10 mouse cellular contexts compared by ENCODE assay signal in the genomic region with DNA sequence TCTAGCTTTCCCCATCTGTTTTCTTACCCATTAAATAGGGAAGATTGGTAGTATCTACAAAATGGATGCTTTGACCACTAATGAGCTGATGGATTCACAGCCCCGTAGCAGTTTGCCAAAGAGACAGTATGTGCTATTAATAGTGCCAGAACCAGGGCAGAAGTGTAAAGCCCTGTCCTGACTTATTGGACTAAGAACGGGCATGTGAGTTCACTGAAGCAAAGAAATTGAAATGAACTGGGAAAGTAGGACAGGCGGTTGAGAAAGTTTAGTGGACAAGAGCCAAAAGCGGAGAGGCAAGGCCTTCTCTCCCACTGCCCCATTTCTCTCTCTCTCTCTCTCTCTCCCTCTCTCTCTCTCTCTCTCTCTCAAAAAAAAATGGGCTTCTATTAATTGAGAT. TPM values are rescaled to one million over a fixed set of nuclear protein-coding genes. Genes with fewer than 3 reads are reported as not detected.
DNase-seq lines count a peak whose midpoint lies in the region; ATAC-seq and TF ChIP-seq lines count a peak whose summit lies in the region.
"Had no signal": no experiment of that assay in that cellular context is flagged by ENCODE, and none has a peak within 500 bp of the region (broad histone marks: within the 10 kb centered on the region; RNA-seq: fewer than 3 reads in every experiment).

No protein-coding gene starts in this region.

- no peak for TF ChIP-seq CTCF in kidney, adult 2 months (conservative IDR thresholded peaks at IDR 0.05; ENCODE audit: insufficient read depth, insufficient read length, low read depth, low read length)

- ATAC-seq in hindbrain, embryonic 13.5 days (ENCODE audit: low FRiP score) = no peak
- no peak for ATAC-seq in hindbrain, embryonic 12.5 days (ENCODE audit: low FRiP score)
- ATAC-seq in neural tube, embryonic 15.5 days (ENCODE audit: low FRiP score) = no peak

- no peak overlapping the region for H3K4me2 ChIP-seq in hindbrain, embryonic 13.5 days
- no peak overlapping the region for H3K4me2 ChIP-seq in hindbrain, embryonic 12.5 days (replicated peaks)
- no peak overlapping the region for H3K4me2 ChIP-seq in neural tube, embryonic 15.5 days

- H3K4me3 ChIP-seq in hindbrain, embryonic 13.5 days = no peak overlapping the region
- H3K4me3 ChIP-seq in hindbrain, embryonic 12.5 days = no peak overlapping the region
- no peak overlapping the region for H3K4me3 ChIP-seq in kidney, adult 2 months (ENCODE audit: insufficient read depth, low read depth, low read length)
- no peak overlapping the region for H3K4me3 ChIP-seq in neural tube, embryonic 15.5 days (replicated peaks)

- peak; percentile 53 for DNase-seq in lung, postnatal 10 days
- no peak for DNase-seq in lung, postnatal 14 days
- DNase-seq in kidney, adult 2 months = peak; percentile 86
- no peak for DNase-seq in thymus, postnatal 25 days
- DNase-seq: gastrocnemius, postnatal 10 days had no signal

- no peak for TF ChIP-seq POLR2A in kidney, adult 2 months (IDR thresholded peaks at IDR 0.05; ENCODE audit: low read depth, low read length)

- no peak overlapping the region for H3K9ac ChIP-seq in hindbrain, embryonic 13.5 days
- no peak overlapping the region for H3K9ac ChIP-seq in hindbrain, embryonic 12.5 days
- H3K9ac ChIP-seq in neural tube, embryonic 15.5 days (replicated peaks) = no peak overlapping the region
- H3K9ac ChIP-seq: liver, embryonic 14.5 days had no signal

- H3K36me3 ChIP-seq in hindbrain, embryonic 13.5 days = peaks cover 72% of the 10 kb centered on the region
- H3K36me3 ChIP-seq in hindbrain, embryonic 12.5 days = peaks cover 66% of the 10 kb centered on the region
- H3K36me3 ChIP-seq in kidney, adult 2 months (ENCODE audit: control insufficient read depth, insufficient read depth, low read length) = no peaks in the 10 kb centered on the region
- H3K36me3 ChIP-seq in neural tube, embryonic 15.5 days = peaks cover 66% of the 10 kb centered on the region

- H3K9me3 ChIP-seq in hindbrain, embryonic 13.5 days = no peaks in the 10 kb centered on the region
- H3K9me3 ChIP-seq in hindbrain, embryonic 12.5 days (replicated peaks) = no peaks in the 10 kb centered on the region; the same call in 1 of the 2 replicates
- no peaks in the 10 kb centered on the region for H3K9me3 ChIP-seq in neural tube, embryonic 15.5 days (replicated peaks)

- WGBS in hindbrain, embryonic 13.5 days = 74% methylated on average over 4 of the region's 4 CpGs
- WGBS in hindbrain, embryonic 12.5 days = 83% methylated on average over 4 of the region's 4 CpGs
- 25% methylated on average over 4 of the region's 4 CpGs for WGBS in kidney, adult 2 months
- WGBS in neural tube, embryonic 15.5 days = 56% methylated on average over 4 of the region's 4 CpGs

- peaks cover 38% of the 10 kb centered on the region for H3K4me1 ChIP-seq in hindbrain, embryonic 13.5 days (replicated peaks)
- peaks cover 24% of the 10 kb centered on the region for H3K4me1 ChIP-seq in hindbrain, embryonic 12.5 days
- peaks cover 51% of the 10 kb centered on the region for H3K4me1 ChIP-seq in kidney, adult 2 months (ENCODE audit: control insufficient read depth, insufficient read depth, low read length)
- peaks cover 21% of the 10 kb centered on the region for H3K4me1 ChIP-seq in neural tube, embryonic 15.5 days

- peak overlapping the region; percentile 52 for H3K27ac ChIP-seq in hindbrain, embryonic 13.5 days
- H3K27ac ChIP-seq in hindbrain, embryonic 12.5 days = no peak overlapping the region
- H3K27ac ChIP-seq in kidney, adult 2 months (ENCODE audit: insufficient read depth, low read depth, low read length) = peak overlapping the region; percentile 65
- H3K27ac ChIP-seq in neural tube, embryonic 15.5 days (replicated peaks) = peak overlapping the region; percentile 56
- H3K27ac ChIP-seq: liver, embryonic 14.5 days had no signal

- H3K27me3 ChIP-seq in hindbrain, embryonic 13.5 days = no peaks in the 10 kb centered on the region
- no peaks in the 10 kb centered on the region for H3K27me3 ChIP-seq in hindbrain, embryonic 12.5 days
- H3K27me3 ChIP-seq in kidney, adult 2 months (replicated peaks; ENCODE audit: control insufficient read depth, insufficient read depth, low read length) = no peaks in the 10 kb centered on the region
- H3K27me3 ChIP-seq in neural tube, embryonic 15.5 days (replicated peaks) = no peaks in the 10 kb centered on the region
- H3K27me3 ChIP-seq: CH12.LX had no signal

RNA-seq across cellular contexts. Expression of gene Dtx4, which starts 17.0 kb away (rescaled TPM):
- 34.8 and 36.8 TPM in 2 replicates for polyA plus RNA-seq in hindbrain, embryonic 13.5 days (2015; fragmentation: Nextera tagmentation; extraction: Ambion mirVana)
- 56.7 and 58.6 TPM in 2 replicates for polyA plus RNA-seq in hindbrain, embryonic 12.5 days (2016; fragmentation: Nextera tagmentation; extraction: Ambion mirVana)
- 10.6 and 11.3 TPM in 2 replicates for polyA plus RNA-seq in kidney, adult 2 months (2012; rRNA removed)
- 34.1 and 34.5 TPM in 2 replicates for polyA plus RNA-seq in neural tube, embryonic 15.5 days (2015; fragmentation: Nextera tagmentation; extraction: Ambion mirVana)

RNA-seq across cellular contexts. Expression of gene Mpeg1, which starts 23.6 kb away (rescaled TPM):
- polyA plus RNA-seq in hindbrain, embryonic 13.5 days (2015; fragmentation: Nextera tagmentation; extraction: Ambion mirVana) = 0.47 and 0.78 TPM in 2 replicates
- 0.70 and 0.75 TPM in 2 replicates for polyA plus RNA-seq in hindbrain, embryonic 12.5 days (2016; fragmentation: Nextera tagmentation; extraction: Ambion mirVana)
- polyA plus RNA-seq in kidney, adult 2 months (2012; rRNA removed) = 3.8 and 7.4 TPM in 2 replicates
- 0.61 and 0.88 TPM in 2 replicates for polyA plus RNA-seq in neural tube, embryonic 15.5 days (2015; fragmentation: Nextera tagmentation; extraction: Ambion mirVana)

RNA-seq across cellular contexts. Expression of gene Pfpl, which starts 56.5 kb away (rescaled TPM):
- not detected in 2 replicates for polyA plus RNA-seq in hindbrain, embryonic 13.5 days (2015; fragmentation: Nextera tagmentation; extraction: Ambion mirVana)
- polyA plus RNA-seq in hindbrain, embryonic 12.5 days (2016; fragmentation: Nextera tagmentation; extraction: Ambion mirVana) = not detected in 2 replicates
- not detected in 2 replicates for polyA plus RNA-seq in kidney, adult 2 months (2012; rRNA removed)
- polyA plus RNA-seq in neural tube, embryonic 15.5 days (2015; fragmentation: Nextera tagmentation; extraction: Ambion mirVana) = not detected in 2 replicates
- polyA plus RNA-seq: liver, embryonic 14.5 days had no signal

Comparison
In these comparisons a context has a peak if more than half of its experiments do, and no peak if none do; other contexts are left out.
1. DNase-seq: peak in lung, postnatal 10 days (single experiment) and kidney, adult 2 months (single experiment); none in lung, postnatal 14 days (single experiment) and thymus, postnatal 25 days (single experiment).